Mouse (Mus musculus): ENCODE measurements around the gene Slc7a5.

DNA sequence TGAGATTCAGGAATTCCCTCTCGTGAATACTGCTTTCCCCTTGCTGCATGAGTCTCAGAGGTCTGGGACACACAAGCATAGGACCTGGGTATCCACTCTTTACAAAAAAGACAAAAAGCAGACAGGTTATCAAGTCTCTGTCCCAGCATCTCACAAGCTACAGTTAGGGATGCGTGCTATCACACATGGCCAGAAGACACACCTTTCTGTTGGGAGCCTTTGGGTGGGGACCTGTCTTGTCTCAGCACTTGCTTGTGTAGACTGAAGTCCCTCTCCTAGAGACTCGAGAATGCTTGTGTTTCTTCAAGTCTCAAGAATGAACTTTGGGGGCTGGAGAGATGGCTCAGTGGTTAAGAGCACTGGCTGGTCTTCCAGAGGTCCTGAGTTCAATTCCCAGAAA lies 5.3 kb upstream of the Slc7a5 start:
- TF ChIP-seq HCFC1 (IDR thresholded peaks at IDR 0.05; ENCODE audit: borderline replicate concordance, insufficient read depth, low read length) (no peak), CHD2 (IDR thresholded peaks at IDR 0.05; ENCODE audit: low read depth, low read length) (no peak), MAFK (IDR thresholded peaks at IDR 0.05; ENCODE audit: insufficient read depth, low read depth, low read length) (no peak), ZC3H11A (IDR thresholded peaks at IDR 0.05; ENCODE audit: borderline replicate concordance, low read depth, low read length) (no peak)

Data from ES-E14 (cell line).